Mouse (Mus musculus) limb, embryonic 13.5 days (tissue): ENCODE data around the gene Mea1. TPM values are rescaled to one million over a fixed set of nuclear protein-coding genes. Genes with fewer than 3 reads are reported as not detected.

Experiments used
- polyA plus RNA-seq: library from polyadenylated mRNA; unstranded; fragments of >200 nt; fragmentation: Nextera tagmentation; extraction: Ambion mirVana; gene quantifications from 2 replicates; pipeline ENCODE4 v1.2.1, GENCODE M21; 2015

Mea1 gene
- polyA plus RNA-seq, 1 experiment from 2014 or later: 162 TPM

Other genes with a start within 250 kb of the Mea1 start
- gene Crip3, start 249.9 kb upstream of the Mea1 start, polyA plus RNA-seq: 0.97 and 1.6 TPM in 2 replicates
- gene Slc22a7, start 240.3 kb upstream of the Mea1 start, polyA plus RNA-seq: 0.09 TPM in 1 of 2 replicates, not detected in the other
- gene Ttbk1, start 191.1 kb upstream of the Mea1 start, polyA plus RNA-seq: 0.15 and 0.18 TPM in 2 replicates
- 40.4 and 41.7 TPM in 2 replicates for gene Dnph1, start 182.1 kb upstream of the Mea1 start, polyA plus RNA-seq
- gene Cul9, start 132.4 kb upstream of the Mea1 start, polyA plus RNA-seq: 11.3 and 12.4 TPM in 2 replicates
- gene Srf, start 122.6 kb upstream of the Mea1 start, polyA plus RNA-seq: 5.8 and 7.3 TPM in 2 replicates
- gene Ptk7, start 49.3 kb upstream of the Mea1 start, polyA plus RNA-seq: 128 and 138 TPM in 2 replicates
- 26.4 and 26.5 TPM in 2 replicates for gene Klc4, start 32.8 kb upstream of the Mea1 start, polyA plus RNA-seq
- gene Mrpl2, start 32.6 kb upstream of the Mea1 start, polyA plus RNA-seq: 104 and 106 TPM in 2 replicates
- 63.2 and 66.0 TPM in 2 replicates for gene Cul7, start 28.5 kb upstream of the Mea1 start, polyA plus RNA-seq
- 67.6 and 73.9 TPM in 2 replicates for gene Rrp36, start 4.4 kb upstream of the Mea1 start, polyA plus RNA-seq
- 127 and 135 TPM in 2 replicates for gene Klhdc3, start 2.1 kb downstream of the Mea1 start, polyA plus RNA-seq
- gene Ppp2r5d, start 26.3 kb downstream of the Mea1 start, polyA plus RNA-seq: 94.0 and 103 TPM in 2 replicates
- 26.8 and 27.0 TPM in 2 replicates for gene Pex6, start 32.7 kb downstream of the Mea1 start, polyA plus RNA-seq
- 0.46 and 0.57 TPM in 2 replicates for gene Gnmt, start 50.4 kb downstream of the Mea1 start, polyA plus RNA-seq
- 66.8 and 67.7 TPM in 2 replicates for gene Cnpy3, start 73.4 kb downstream of the Mea1 start, polyA plus RNA-seq
- 0.29 and 0.33 TPM in 2 replicates for gene Ptcra, start 84.9 kb downstream of the Mea1 start, polyA plus RNA-seq
- gene 2310039H08Rik, start 93.8 kb downstream of the Mea1 start, polyA plus RNA-seq: 70.5 and 75.2 TPM in 2 replicates
- gene Rpl7l1, start 103.9 kb downstream of the Mea1 start, polyA plus RNA-seq: 175 and 176 TPM in 2 replicates
- gene Bicral, start 179.7 kb downstream of the Mea1 start, polyA plus RNA-seq: 3.9 and 4.6 TPM in 2 replicates
- 57.8 and 58.0 TPM in 2 replicates for gene Tbcc, start 211.9 kb downstream of the Mea1 start, polyA plus RNA-seq
- not detected in 2 replicates for gene Prph2, start 231.7 kb downstream of the Mea1 start, polyA plus RNA-seq